Mouse (Mus musculus): ENCODE measurements at regions not wholly inside any gene's neighbourhood (a gene's known extent, or its start where the extent isn't known, plus 50 kb on each side); places are given as distances from the start of the nearest gene placed in this dataset.

- DNase-seq, result peak; percentile 29
These were observed 64.0 kb upstream of the Zdhhc17 start for GRCm38 (mm10) chr10:111073851-111074430.

- DNase-seq, result no peak
These were observed 63.3 kb upstream of the Zdhhc17 start for GRCm38 (mm10) chr10:111073262-111073661.

DNA sequence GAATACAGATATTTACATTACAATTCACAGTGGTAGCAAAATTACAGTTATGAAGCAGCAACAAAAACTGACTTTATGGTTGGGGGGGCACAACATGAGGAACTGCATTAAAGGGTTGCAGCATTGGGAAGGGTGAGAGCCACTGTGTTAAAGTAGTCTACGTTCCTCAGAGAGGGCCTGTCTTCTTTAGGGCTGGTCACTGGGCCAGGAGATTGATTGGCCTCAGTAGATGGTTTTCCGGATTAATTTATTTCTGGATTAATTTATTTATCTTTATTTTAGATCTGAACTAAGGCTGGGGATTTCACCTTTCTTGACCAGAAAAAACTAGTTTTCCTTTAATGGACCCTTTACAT is 62.6 kb upstream of the Zdhhc17 start:
- DNase-seq, result no peak

DNA sequence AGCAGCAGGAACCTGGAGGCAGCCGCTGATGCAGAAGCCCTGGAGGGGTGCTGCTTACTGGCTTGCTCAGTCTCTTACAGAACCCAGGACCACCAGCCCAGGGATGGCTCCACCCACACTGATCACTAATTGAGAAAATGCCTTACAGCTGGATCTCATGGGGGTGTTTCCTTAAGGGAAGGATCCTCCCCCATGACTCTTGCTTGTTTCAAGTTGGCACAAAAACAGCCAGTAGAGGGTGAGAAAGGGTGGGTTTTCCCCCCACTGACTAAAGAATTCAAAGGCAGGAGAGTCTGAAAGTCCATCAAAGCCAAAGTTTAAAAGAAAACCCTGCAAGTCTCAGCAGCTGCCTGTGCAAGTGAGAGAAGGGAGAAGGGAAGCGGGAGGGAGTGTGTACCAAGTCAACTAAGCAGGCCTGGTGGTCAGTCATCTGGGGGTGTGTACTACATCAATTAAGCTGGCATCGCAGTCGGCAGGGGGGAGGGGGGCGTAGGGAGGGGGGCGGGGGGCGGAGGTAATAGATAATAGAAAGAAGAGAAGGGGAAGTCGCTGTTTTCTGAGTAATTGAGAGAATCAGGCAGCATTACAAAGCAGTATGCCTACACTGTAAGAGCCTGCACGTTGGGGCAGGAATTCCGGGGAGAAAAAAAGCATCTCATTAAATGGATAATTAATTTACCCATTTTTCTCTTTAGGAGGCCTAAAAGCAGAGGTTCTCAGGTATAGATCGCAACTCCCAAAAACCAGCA is 62.0 kb upstream of the Zdhhc17 start:
- DNase-seq, result no peak

GRCm38 (mm10) chr10:111066146-111066545 is 56.2 kb upstream of the Zdhhc17 start:
- DNase-seq, result peak; percentile 51

DNA sequence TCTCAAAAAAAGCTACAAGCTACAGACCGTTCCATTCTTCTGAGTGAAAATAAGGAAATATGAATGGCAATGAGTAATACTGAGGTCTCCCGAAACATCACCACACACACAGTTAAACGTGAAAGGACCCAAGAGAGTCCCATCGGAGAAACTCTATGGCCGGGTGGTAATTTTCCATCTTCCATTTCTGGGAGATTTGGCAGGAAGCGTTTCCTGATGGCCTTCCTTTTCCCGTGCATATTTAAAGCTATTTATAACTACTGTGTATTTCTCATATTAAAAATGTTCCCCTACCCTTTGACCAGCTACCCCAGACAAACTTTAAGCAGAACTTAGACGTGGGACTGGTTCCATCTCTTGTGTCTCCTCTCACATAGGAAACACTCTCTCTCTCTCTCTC is 50.7 kb upstream of the Zdhhc17 start:
- peak; percentile 24 for DNase-seq

All from adrenal gland, postnatal 14 days (tissue).